Mouse (Mus musculus): ENCODE measurements around the gene Nfia. TPM values are rescaled to one million over a fixed set of nuclear protein-coding genes. Genes with fewer than 3 reads are reported as not detected.

Gene Nfia
- total RNA-seq, 1 experiment = 0.27 TPM

DNA sequence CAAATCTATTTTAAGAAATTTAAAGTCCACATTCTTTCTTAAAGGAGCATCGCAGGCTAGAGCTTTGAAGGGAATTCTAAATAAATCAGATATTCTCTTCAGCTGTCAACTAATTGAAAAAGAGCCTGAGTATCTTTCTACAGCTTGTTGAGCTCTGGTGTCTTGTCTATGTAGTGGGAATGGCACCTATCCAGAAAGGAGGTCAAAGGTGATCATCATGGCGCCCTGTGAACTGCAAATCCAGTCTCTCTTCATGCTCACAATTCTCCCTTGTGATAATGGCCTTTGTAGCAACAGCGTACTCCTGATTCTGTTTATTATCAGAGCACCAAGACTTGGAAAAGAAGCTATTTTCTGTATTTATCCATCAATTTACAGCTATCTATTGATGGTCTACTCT is 6.4 kb upstream of the Nfia start:
- H3K9me3 ChIP-seq (ENCODE audit: control insufficient read depth, insufficient read depth, low read depth, low read length) = no peaks in the 10 kb centered on the region
- H3K27ac ChIP-seq (ENCODE audit: insufficient read depth, low read depth, low read length, poor library complexity, severe bottlenecking) = no peak overlapping the region
- TF ChIP-seq CHD2 (IDR thresholded peaks at IDR 0.05; ENCODE audit: low read depth, low read length) = no peak
- no peak for TF ChIP-seq ZNF384 (IDR thresholded peaks at IDR 0.05; ENCODE audit: low read depth, low read length)
- TF ChIP-seq MAFK (IDR thresholded peaks at IDR 0.05; ENCODE audit: insufficient read depth, low read depth, low read length) = no peak
- TF ChIP-seq HCFC1 (IDR thresholded peaks at IDR 0.05; ENCODE audit: borderline replicate concordance, insufficient read depth, low read length) = no peak
- no peak for TF ChIP-seq ZC3H11A (IDR thresholded peaks at IDR 0.05; ENCODE audit: borderline replicate concordance, low read depth, low read length)
- no peak overlapping the region for H3K9ac ChIP-seq (ENCODE audit: insufficient read depth, low read depth, low read length, poor library complexity, severe bottlenecking)
- no peak overlapping the region for H3K4me3 ChIP-seq (ENCODE audit: insufficient read depth in 1 of 2, low read depth in 1 of 2, low read length in 2 of 2, poor library complexity in 1 of 2, severe bottlenecking in 1 of 2)
- no peaks in the 10 kb centered on the region for H3K36me3 ChIP-seq (ENCODE audit: control insufficient read depth, insufficient read depth, low read length, poor library complexity, severe bottlenecking)
- DNase-seq (ENCODE audit: low read depth, low spot score) = no peak
- no peaks in the 10 kb centered on the region for H3K4me1 ChIP-seq (ENCODE audit: control insufficient read depth in 2 of 2, insufficient read depth in 2 of 2, low read length in 2 of 2, poor library complexity in 1 of 2)
- in situ Hi-C loops (cut with MboI; ENCODE audit: low sequenced_read_pairs in 2 of 2, unreplicated experiment in 2 of 2) = no loop called here

DNA sequence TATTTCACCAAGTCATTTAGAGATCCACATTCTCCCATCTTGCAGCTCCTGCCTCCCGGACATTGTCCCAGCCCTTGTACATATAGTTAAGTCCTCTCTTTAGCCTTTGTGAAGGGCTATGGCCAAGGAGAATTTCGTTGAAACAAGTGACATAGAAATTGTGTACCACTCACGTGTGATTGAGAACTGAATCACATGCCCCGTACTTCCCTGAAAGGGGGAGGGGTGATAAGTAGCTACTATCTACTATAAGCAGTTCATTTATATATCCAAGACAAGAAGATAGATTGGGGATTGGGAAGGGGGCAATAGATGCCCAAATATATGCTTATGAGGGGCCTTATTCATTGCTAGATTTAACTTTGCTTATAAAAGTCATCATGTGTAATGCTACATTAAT is 5.5 kb upstream of the Nfia start:
- H3K9me3 ChIP-seq (ENCODE audit: control insufficient read depth, insufficient read depth, low read depth, low read length) = no peaks in the 10 kb centered on the region
- in situ Hi-C loops (cut with MboI; ENCODE audit: low sequenced_read_pairs in 2 of 2, unreplicated experiment in 2 of 2) = no loop called here
- DNase-seq (ENCODE audit: low read depth, low spot score) = no peak

DNA sequence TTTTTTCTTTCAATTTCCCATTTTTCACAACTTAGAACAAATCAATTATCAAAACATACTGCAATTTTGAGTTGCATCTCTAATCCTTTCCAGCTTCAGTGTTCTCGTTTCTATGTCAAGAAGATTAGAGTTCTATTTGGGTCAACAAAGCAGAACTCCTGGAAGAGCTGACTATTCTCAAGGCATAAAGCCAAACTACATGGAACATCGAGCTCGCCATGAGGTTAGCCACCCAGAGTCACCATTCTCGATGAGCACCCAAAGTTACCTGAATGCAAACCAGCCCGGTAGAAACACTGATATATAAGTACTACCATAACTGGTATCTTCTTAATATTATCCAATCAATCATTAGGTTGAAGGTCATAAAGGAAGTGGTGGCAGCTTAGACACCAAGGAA is 5.0 kb upstream of the Nfia start:
- Histone ChIP-seq H3K9me3 (ENCODE audit: control insufficient read depth, insufficient read depth, low read depth, low read length) (no peaks in the 10 kb centered on the region), H3K9ac (ENCODE audit: insufficient read depth, low read depth, low read length, poor library complexity, severe bottlenecking) (no peak overlapping the region), H3K36me3 (ENCODE audit: control insufficient read depth, insufficient read depth, low read length, poor library complexity, severe bottlenecking) (no peaks in the 10 kb centered on the region), H3K4me3 (ENCODE audit: insufficient read depth in 1 of 2, low read depth in 1 of 2, low read length in 2 of 2, poor library complexity in 1 of 2, severe bottlenecking in 1 of 2) (no peak overlapping the region), H3K27ac (ENCODE audit: insufficient read depth, low read depth, low read length, poor library complexity, severe bottlenecking) (no peak overlapping the region), H3K4me1 (ENCODE audit: control insufficient read depth in 2 of 2, insufficient read depth in 2 of 2, low read length in 2 of 2, poor library complexity in 1 of 2) (no peaks in the 10 kb centered on the region)
- in situ Hi-C loops (cut with MboI; ENCODE audit: low sequenced_read_pairs in 2 of 2, unreplicated experiment in 2 of 2) = no loop called here
- DNase-seq (ENCODE audit: low read depth, low spot score) = no peak
- TF ChIP-seq ZNF384 (IDR thresholded peaks at IDR 0.05; ENCODE audit: low read depth, low read length) (no peak), MAFK (IDR thresholded peaks at IDR 0.05; ENCODE audit: insufficient read depth, low read depth, low read length) (no peak), CHD2 (IDR thresholded peaks at IDR 0.05; ENCODE audit: low read depth, low read length) (no peak), ZC3H11A (IDR thresholded peaks at IDR 0.05; ENCODE audit: borderline replicate concordance, low read depth, low read length) (no peak), HCFC1 (IDR thresholded peaks at IDR 0.05; ENCODE audit: borderline replicate concordance, insufficient read depth, low read length) (no peak)

More for the DNA sequence above, 5.5 kb upstream of the Nfia start:
- no peaks in the 10 kb centered on the region for H3K36me3 ChIP-seq (ENCODE audit: control insufficient read depth, insufficient read depth, low read length, poor library complexity, severe bottlenecking)
- TF ChIP-seq CHD2 (IDR thresholded peaks at IDR 0.05; ENCODE audit: low read depth, low read length) (no peak), HCFC1 (IDR thresholded peaks at IDR 0.05; ENCODE audit: borderline replicate concordance, insufficient read depth, low read length) (no peak), MAFK (IDR thresholded peaks at IDR 0.05; ENCODE audit: insufficient read depth, low read depth, low read length) (no peak), ZNF384 (IDR thresholded peaks at IDR 0.05; ENCODE audit: low read depth, low read length) (no peak), ZC3H11A (IDR thresholded peaks at IDR 0.05; ENCODE audit: borderline replicate concordance, low read depth, low read length) (no peak)
- H3K9ac ChIP-seq (ENCODE audit: insufficient read depth, low read depth, low read length, poor library complexity, severe bottlenecking) = no peak overlapping the region
- H3K4me1 ChIP-seq (ENCODE audit: control insufficient read depth in 2 of 2, insufficient read depth in 2 of 2, low read length in 2 of 2, poor library complexity in 1 of 2) = no peaks in the 10 kb centered on the region
- no peak overlapping the region for H3K4me3 ChIP-seq (ENCODE audit: insufficient read depth in 1 of 2, low read depth in 1 of 2, low read length in 2 of 2, poor library complexity in 1 of 2, severe bottlenecking in 1 of 2)
- H3K27ac ChIP-seq (ENCODE audit: insufficient read depth, low read depth, low read length, poor library complexity, severe bottlenecking) = no peak overlapping the region

DNA sequence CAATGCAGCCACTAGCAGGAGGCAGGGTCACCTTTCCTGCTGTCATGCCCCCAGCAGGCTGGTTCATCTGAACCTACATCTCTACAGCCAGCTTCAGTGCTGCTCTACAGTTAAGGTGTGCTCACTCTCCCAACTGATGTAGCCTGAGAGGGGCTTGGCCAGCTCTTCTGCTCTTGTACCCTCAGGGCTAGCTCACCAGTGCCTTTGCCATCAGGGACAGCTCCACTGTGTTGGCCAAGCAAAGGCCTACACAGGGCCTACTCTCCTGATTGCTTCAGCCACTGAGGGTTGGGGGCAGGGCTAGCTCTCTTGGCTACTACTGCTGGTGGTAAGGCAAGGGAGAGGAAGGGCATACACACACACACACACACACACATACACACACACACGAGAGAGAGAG is 2.7 kb upstream of the Nfia start:
- TF ChIP-seq MAFK (IDR thresholded peaks at IDR 0.05; ENCODE audit: insufficient read depth, low read depth, low read length) (no peak), CHD2 (IDR thresholded peaks at IDR 0.05; ENCODE audit: low read depth, low read length) (no peak), ZC3H11A (IDR thresholded peaks at IDR 0.05; ENCODE audit: borderline replicate concordance, low read depth, low read length) (no peak), HCFC1 (IDR thresholded peaks at IDR 0.05; ENCODE audit: borderline replicate concordance, insufficient read depth, low read length) (no peak), ZNF384 (IDR thresholded peaks at IDR 0.05; ENCODE audit: low read depth, low read length) (no peak)
- Histone ChIP-seq H3K4me3 (ENCODE audit: insufficient read depth in 1 of 2, low read depth in 1 of 2, low read length in 2 of 2, poor library complexity in 1 of 2, severe bottlenecking in 1 of 2) (no peak overlapping the region), H3K4me1 (ENCODE audit: control insufficient read depth in 2 of 2, insufficient read depth in 2 of 2, low read length in 2 of 2, poor library complexity in 1 of 2) (0 out of 4 replicates have a peak, but pooled peaks cover 0 to 1% of the 10 kb centered on the region in 2 experiments), H3K36me3 (ENCODE audit: control insufficient read depth, insufficient read depth, low read length, poor library complexity, severe bottlenecking) (no peaks in the 10 kb centered on the region), H3K27ac (ENCODE audit: insufficient read depth, low read depth, low read length, poor library complexity, severe bottlenecking) (no peak overlapping the region), H3K9ac (ENCODE audit: insufficient read depth, low read depth, low read length, poor library complexity, severe bottlenecking) (no peak overlapping the region), H3K9me3 (ENCODE audit: control insufficient read depth, insufficient read depth, low read depth, low read length) (no peaks in the 10 kb centered on the region)
- no peak for DNase-seq (ENCODE audit: low read depth, low spot score)
- in situ Hi-C loops (cut with MboI; ENCODE audit: low sequenced_read_pairs in 2 of 2, unreplicated experiment in 2 of 2) = no loop called here

DNA sequence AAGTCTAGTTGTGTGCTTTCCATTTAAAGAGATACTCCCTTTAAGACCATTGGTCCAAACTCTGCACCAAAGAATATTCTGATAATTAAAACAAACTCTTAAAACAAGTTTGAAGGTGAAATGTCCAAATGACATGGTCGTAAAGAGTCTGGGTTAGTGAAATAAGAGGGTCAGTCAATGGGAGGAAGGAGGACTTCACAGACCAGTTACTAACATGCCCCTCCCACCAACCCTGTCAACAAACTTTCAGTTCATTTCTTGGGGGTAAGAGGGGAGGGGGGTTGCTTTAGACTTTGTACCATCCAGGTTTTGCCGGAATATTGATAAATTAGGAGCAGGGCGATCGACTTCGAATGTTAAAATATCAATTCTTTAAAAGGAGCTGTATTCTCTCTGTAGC is 1.1 kb upstream of the Nfia start:
- Histone ChIP-seq H3K9ac (ENCODE audit: insufficient read depth, low read depth, low read length, poor library complexity, severe bottlenecking) (no peak overlapping the region), H3K4me3 (ENCODE audit: insufficient read depth in 1 of 2, low read depth in 1 of 2, low read length in 2 of 2, poor library complexity in 1 of 2, severe bottlenecking in 1 of 2) (peak overlapping the region; percentile 30 to 79; a peak in 3 of 4 replicates), H3K36me3 (ENCODE audit: control insufficient read depth, insufficient read depth, low read length, poor library complexity, severe bottlenecking) (no peaks in the 10 kb centered on the region), H3K4me1 (ENCODE audit: control insufficient read depth in 2 of 2, insufficient read depth in 2 of 2, low read length in 2 of 2, poor library complexity in 1 of 2) (0 out of 4 replicates have a peak, but pooled peaks cover 0 to 1% of the 10 kb centered on the region in 2 experiments), H3K9me3 (ENCODE audit: control insufficient read depth, insufficient read depth, low read depth, low read length) (no peaks in the 10 kb centered on the region), H3K27ac (ENCODE audit: insufficient read depth, low read depth, low read length, poor library complexity, severe bottlenecking) (no peak overlapping the region)
- in situ Hi-C loops (cut with MboI; ENCODE audit: low sequenced_read_pairs in 2 of 2, unreplicated experiment in 2 of 2) = no loop called here
- no peak for DNase-seq (ENCODE audit: low read depth, low spot score)
- TF ChIP-seq CHD2 (IDR thresholded peaks at IDR 0.05; ENCODE audit: low read depth, low read length) = no peak
- no peak for TF ChIP-seq MAFK (IDR thresholded peaks at IDR 0.05; ENCODE audit: insufficient read depth, low read depth, low read length)
- TF ChIP-seq HCFC1 (IDR thresholded peaks at IDR 0.05; ENCODE audit: borderline replicate concordance, insufficient read depth, low read length) = no peak
- TF ChIP-seq ZNF384 (IDR thresholded peaks at IDR 0.05; ENCODE audit: low read depth, low read length) = no peak
- no peak for TF ChIP-seq ZC3H11A (IDR thresholded peaks at IDR 0.05; ENCODE audit: borderline replicate concordance, low read depth, low read length)

Data from ES-E14 (cell line).